Mouse (Mus musculus) heart, postnatal 25 days (tissue): ENCODE data around the gene Nemp1. TPM values are rescaled to one million over a fixed set of nuclear protein-coding genes. Genes with fewer than 3 reads are reported as not detected.

ENCODE experiments used
- DNase-seq: peaks from one replicate; pipeline ENCODE4 v3.0.0; 2022; ENCODE audit warnings: low spot score
- intact Hi-C: fragments of 180-260 bp; cut with DNase I; formaldehyde crosslinking; loops from one replicate; pipeline ENCODE4 v1.15.1; 2025
- total RNA-seq, 2 experiments: library from RNA; stranded (reverse); gene quantifications; 2 replicates each; pipeline ENCODE4 v1.2.3; 2021

Nemp1 gene
- total RNA-seq, 2 experiments from 2014 or later = 3.4 to 4.4 TPM

GRCm38 (mm10) chr10:127704766-127705220 lies 38.1 kb downstream of the Nemp1 start, which contains the start of gene Myo1a:
Myo1a (plus strand) TSS chr10:127705170.
- intact Hi-C loops = no loop called here

DNA sequence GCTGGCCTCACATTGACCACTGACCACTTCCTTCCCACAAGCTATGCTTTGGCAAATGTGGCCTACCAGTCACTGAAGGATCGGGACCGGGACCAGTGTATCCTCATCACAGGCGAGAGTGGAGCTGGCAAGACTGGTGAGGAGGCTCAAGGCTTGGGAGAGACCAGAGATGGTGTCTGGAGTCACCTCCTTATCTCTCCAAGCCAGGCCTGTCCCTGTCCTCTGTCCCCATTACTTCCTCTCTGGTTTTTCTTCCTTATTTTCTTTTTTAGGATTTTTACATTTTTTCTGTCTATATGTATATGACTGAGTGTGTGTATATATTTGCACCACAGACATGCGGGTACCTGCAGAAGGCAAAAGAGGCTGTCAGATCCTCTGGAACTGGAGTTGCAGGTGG lies 39.1 kb downstream of the Nemp1 start:
- no peak for DNase-seq
- intact Hi-C loops = no loop called here

More at GRCm38 (mm10) chr10:127704766-127705220, 38.1 kb downstream of the Nemp1 start, which contains the start of gene Myo1a:
- DNase-seq = no peak

GRCm38 (mm10) chr10:127707721-127708120 lies 41.0 kb downstream of the Nemp1 start:
- no peak for DNase-seq
- intact Hi-C loops = no loop called here

- no peak for DNase-seq
- intact Hi-C loops = no loop called here
Measured at GRCm38 (mm10) chr10:127708850-127709370, 42.2 kb downstream of the Nemp1 start.

- intact Hi-C loops = no loop called here
- DNase-seq = no peak
Measured at GRCm38 (mm10) chr10:127710331-127710730, 43.6 kb downstream of the Nemp1 start.

DNA sequence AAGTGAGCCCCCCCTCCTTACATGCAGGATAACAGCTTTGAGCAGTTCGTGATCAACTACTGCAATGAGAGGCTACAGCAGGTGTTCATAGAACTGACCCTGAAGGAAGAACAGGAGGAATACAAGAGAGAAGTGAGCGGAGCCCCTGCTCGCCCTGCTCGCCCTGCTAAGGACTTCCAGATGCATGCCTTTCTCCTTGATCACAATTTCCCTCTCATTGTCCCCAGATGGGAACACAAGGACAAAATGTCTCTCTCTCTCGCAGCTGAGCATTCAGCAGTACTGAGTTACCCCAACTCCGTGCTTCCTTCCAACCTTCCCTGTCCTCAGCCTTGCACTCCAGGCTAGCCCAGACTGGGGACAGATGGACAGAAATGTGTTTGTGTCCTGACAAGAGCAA lies 46.0 kb downstream of the Nemp1 start:
- intact Hi-C loops = no loop called here
- no peak for DNase-seq

- DNase-seq = no peak
- intact Hi-C loops = no loop called here
Measured at GRCm38 (mm10) chr10:127721671-127722418, 55.1 kb downstream of the Nemp1 start.

GRCm38 (mm10) chr10:127724178-127724577 lies 57.5 kb downstream of the Nemp1 start, which contains the start of gene Tac2:
Tac2 (plus strand) TSS chr10:127724478.
- no peak for DNase-seq
- intact Hi-C loops = no loop called here

DNA sequence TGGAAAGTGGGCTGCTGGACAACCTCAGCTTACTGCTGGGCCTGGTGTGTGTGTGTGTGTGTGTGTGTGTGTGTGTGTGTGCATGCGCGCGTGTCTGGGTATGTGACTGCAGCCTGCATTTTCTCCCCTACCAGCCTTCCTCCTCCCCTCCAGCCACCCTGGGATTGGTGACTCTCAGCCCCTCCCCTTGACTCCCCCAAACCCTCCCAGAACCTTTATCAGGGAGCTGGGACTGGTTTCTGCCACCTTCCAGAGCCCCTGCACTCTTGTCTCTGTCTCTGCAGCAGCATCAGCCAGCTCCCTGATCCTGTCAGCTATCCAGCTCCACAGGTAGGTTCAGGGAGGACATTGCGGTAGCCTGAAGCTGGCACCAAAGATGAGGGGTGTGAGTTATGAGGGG lies 58.4 kb downstream of the Nemp1 start:
- intact Hi-C loops = no loop called here
- no peak for DNase-seq

GRCm38 (mm10) chr10:127728437-127728836 lies 61.7 kb downstream of the Nemp1 start:
- DNase-seq = no peak
- intact Hi-C loops = no loop called here

DNA sequence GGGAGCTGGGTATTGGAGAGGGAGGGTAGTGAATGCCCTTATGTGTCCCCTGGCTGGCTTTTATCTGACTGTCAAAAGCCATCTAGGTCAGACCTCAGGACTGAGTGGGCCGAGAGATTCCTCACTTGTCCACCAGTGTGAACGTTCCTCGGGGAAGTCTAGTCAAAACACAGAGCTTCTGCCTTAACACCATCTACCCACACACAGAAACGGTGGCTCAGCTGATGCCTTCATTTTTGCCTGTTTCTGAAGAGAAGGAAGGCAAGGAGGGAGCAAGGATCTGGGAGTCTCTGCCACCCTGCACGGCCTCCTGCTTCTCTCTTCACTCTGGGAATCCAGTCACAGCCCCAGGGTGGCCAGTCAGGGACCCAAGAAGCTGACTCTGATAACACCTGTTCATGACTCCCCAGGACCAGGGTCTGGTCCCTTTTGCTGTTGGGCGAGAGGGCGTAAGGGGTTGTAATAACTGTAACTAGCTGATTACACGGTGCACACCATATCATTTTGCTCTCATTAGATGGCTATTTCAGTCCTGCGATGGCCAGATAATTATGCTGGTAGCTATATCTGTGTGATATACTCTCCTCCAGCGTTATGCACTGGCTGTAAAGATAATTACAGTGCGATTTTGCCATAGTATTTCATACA lies 63.7 kb downstream of the Nemp1 start:
- intact Hi-C loops = no loop called here
- no peak for DNase-seq

- intact Hi-C loops = no loop called here
- no peak for DNase-seq
Measured at GRCm38 (mm10) chr10:127730933-127731310, 64.2 kb downstream of the Nemp1 start.

DNA sequence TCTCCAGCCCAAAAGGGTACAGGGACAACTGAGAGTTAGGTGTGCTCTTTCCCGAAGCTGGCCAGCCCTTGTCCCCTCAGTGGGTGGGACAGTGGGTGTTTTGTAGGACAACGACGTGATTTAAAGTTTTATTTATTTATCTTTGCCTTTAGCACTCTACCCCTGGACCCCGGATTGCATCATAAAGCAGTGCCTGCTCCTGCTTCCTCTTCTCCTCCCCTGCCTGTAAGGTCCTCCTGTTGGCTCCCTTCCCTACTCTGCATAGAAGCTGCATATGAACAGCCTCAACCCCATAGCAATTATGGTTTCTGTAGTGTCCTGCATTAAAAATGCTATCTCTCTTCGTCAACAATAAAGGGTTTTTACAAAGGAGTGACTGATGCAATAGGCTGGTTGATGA lies 64.7 kb downstream of the Nemp1 start:
- intact Hi-C loops = no loop called here
- DNase-seq = no peak

- intact Hi-C loops = no loop called here
- no peak for DNase-seq
Measured at GRCm38 (mm10) chr10:127734434-127734833, 67.7 kb downstream of the Nemp1 start.

GRCm38 (mm10) chr10:127736266-127736665 lies 69.6 kb downstream of the Nemp1 start:
- intact Hi-C loops = loop anchor here (5.0 kb wide), 2 partner anchors 39 to 94 kb away; partner anchors contain the start of gene Stat6
- no peak for DNase-seq

DNA sequence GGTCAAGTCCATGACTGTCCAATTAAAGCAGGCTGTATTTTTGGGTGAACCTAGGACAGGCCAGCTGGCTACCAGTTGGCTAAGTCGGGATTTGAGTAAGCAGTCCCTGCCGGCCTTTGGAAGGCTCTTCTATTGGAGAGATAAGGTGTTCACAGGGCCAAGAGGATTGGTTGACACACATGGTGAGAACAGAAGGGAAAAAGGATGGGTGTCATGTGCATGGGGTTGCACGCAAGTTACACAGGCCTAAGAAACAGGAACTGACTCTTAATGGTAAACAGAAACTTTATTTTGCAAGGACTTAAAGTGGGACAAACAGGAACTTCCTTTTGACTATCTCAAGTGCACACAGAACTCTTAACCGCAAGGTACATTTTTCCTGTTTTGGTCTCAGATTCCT lies 70.2 kb downstream of the Nemp1 start:
- no peak for DNase-seq
- intact Hi-C loops = loop anchor here (1.0 to 5.0 kb wide), 3 partner anchors 40 to 198 kb away; partner anchors contain the start of gene Stat6

DNA sequence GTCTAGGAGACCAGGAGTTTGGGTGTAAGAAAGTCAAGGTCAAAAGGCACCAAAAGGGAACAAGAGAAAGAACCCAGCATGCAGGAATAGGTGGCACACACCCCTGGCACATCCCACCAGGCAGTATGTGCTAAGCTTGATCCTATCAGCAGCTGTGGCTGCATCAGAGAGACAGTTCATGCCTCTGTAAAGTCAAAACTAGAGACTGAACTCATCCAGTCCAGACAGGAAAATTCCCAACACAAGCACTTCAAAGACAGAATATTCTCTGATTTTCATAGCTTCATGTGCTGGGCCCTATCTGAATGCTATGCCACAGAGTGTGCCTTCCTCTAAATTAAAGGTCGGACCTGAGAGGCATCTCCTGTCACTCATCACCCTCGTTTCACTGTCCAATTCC lies 70.9 kb downstream of the Nemp1 start:
- intact Hi-C loops = loop anchor here (1.0 to 5.0 kb wide), 3 partner anchors 40 to 198 kb away; partner anchors contain the start of gene Stat6
- DNase-seq = no peak

GRCm38 (mm10) chr10:127738151-127738882 lies 71.6 kb downstream of the Nemp1 start:
- no peak for DNase-seq

DNA sequence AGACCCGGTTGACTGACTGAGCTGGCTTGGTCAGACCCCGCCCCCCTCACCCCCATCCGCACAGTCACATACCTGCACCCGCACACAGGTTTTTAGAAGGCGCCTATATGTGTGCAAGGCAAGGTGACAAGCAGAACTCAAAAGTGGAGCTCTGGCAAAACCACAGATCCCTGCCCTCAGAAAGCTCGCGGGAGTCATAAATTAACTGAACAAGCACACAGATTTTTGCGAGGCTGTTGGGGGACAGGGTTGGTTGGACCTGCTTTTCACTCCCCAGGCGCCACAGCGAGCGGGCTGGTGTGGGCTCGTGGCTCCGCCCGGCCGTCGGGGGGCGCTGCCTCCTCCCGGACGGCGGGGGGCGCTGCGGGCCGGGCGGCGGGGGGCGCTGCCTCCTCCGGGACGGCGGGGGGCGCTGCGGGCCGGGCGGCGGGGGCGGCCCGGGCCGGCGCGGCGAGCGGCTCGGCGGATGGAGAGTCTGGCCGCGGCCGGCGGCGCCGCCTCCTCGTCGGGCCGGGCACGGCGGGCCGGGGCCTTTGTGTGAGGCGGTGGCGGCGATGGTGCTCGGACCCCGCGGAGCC lies 72.5 kb downstream of the Nemp1 start, which contains the start of gene Zbtb39:
Gene Zbtb39 (plus strand): TSS at position 456 of the 578 bp plus-strand sequence.
- peak; percentile 64 for DNase-seq

More at GRCm38 (mm10) chr10:127738151-127738882, 71.6 kb downstream of the Nemp1 start:
- intact Hi-C loops = loop anchor here (5.0 kb wide), 2 partner anchors 41 to 96 kb away; partner anchors contain the start of gene Stat6

More for the DNA sequence above, 72.5 kb downstream of the Nemp1 start, which contains the start of gene Zbtb39:
- intact Hi-C loops = loop anchor here (5.0 kb wide), 2 partner anchors 42 to 97 kb away; partner anchors contain the start of gene Stat6
